Mouse (Mus musculus): Measurements from ENCODE around the gene Nudcd3. TPM values are rescaled to one million over a fixed set of nuclear protein-coding genes. Genes with fewer than 3 reads are reported as not detected.
A peak's percentile ranks its signal among the peaks of the same experiment; 100 is the strongest.

Gene Nudcd3
- polyA plus RNA-seq, 1 experiment from 2014 or later, result 30.4 TPM

DNA sequence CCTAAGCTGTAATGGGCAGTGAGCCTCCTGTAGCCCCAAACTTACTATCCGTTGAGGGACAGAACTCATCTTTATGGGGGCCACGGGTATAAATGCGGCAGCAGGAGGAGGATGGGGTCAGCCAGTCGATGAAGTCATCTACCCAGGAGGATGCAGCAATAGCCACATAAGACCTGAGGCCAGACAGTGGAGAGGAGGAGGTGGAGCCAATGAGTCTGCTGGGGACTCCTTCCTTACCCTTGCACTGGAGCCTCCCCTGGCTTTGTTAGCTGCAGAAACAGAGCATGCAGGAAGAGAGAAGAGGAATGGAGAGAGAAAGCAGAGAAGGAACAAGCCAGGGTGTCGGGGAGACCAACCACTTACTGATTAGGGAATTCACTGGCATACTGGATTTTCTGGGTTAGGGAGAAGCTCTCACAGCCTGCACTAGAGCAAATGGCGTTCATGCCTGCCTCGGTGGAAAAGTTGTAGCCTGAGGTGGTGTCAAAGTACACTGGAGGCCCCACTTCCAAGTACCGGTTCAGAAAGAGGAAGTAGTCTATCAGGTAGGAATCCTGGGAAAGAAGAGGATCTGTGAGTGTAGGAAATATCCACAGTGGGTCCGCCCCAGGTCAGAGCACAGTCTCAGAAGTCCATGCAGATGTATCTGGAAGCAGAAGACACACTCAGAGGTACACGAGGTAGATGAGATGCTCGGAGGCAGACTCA, 18.1 kb upstream of the Nudcd3 start:
- Histone ChIP-seq H3K9ac (ENCODE audit: low read length) (no peak overlapping the region), H3K9me3 (ENCODE audit: control insufficient read depth, low read length) (no peaks in the 10 kb centered on the region), H3K4me2 (ENCODE audit: low read length) (no peak overlapping the region), H3K27ac (replicated peaks in 1 of 2; ENCODE audit: control insufficient read depth in 1 of 2, insufficient read depth in 1 of 2, low read depth in 2 of 2, low read length in 2 of 2) (no peak overlapping the region), H3K4me1 (ENCODE audit: control insufficient read depth in 2 of 2, insufficient read depth in 2 of 2, low read length in 2 of 2) (0 out of 4 replicates have a peak, but pooled peaks cover 0 to 3% of the 10 kb centered on the region in 2 experiments), H3K36me3 (ENCODE audit: control insufficient read depth, insufficient read depth, low read length) (no peaks in the 10 kb centered on the region), H3K27me3 (ENCODE audit: control insufficient read depth, insufficient read depth, low read length) (peaks cover 9% of the 10 kb centered on the region), H3K4me3 (ENCODE audit: control insufficient read depth in 1 of 2, insufficient read depth in 1 of 2, low read depth in 1 of 2, low read length in 2 of 2) (no peak overlapping the region)
- ATAC-seq (ENCODE audit: insufficient number of reproducible peaks, insufficient read depth, low FRiP score, low read depth), result no peak
- 70% methylated on average over 11 of the region's 11 CpGs for WGBS

DNA sequence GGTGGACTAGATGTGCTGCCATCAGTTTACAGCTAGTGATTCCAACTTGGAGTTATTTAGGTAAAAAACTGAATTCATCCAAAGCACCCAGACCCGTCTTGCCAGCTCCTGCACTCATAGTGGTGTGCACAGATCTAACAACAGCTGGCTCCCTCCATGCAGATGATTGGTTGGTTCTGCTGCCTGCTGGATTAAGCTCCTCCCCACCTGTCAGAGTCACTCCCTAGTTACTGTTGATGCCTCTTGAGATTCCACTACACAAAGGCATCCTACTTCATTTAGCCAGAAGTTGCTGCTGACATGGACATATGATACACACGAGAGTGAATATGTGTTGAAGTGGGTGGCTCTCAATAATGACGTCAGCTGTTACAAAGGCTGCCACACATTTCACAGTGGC, 16.6 kb upstream of the Nudcd3 start:
- H3K4me3 ChIP-seq (ENCODE audit: control insufficient read depth in 1 of 2, insufficient read depth in 1 of 2, low read depth in 1 of 2, low read length in 2 of 2), result no peak overlapping the region
- H3K9ac ChIP-seq (ENCODE audit: low read length), result no peak overlapping the region
- H3K36me3 ChIP-seq (ENCODE audit: control insufficient read depth, insufficient read depth, low read length), result no peaks in the 10 kb centered on the region
- H3K4me2 ChIP-seq (ENCODE audit: low read length), result no peak overlapping the region
- no peak overlapping the region for H3K27ac ChIP-seq (replicated peaks in 1 of 2; ENCODE audit: control insufficient read depth in 1 of 2, insufficient read depth in 1 of 2, low read depth in 2 of 2, low read length in 2 of 2)
- 33% methylated on average over 3 of the region's 3 CpGs for WGBS
- ATAC-seq (ENCODE audit: insufficient number of reproducible peaks, insufficient read depth, low FRiP score, low read depth), result no peak
- H3K4me1 ChIP-seq (ENCODE audit: control insufficient read depth in 2 of 2, insufficient read depth in 2 of 2, low read length in 2 of 2), result 0 out of 4 replicates have a peak, but pooled peaks cover 0 to 3% of the 10 kb centered on the region in 2 experiments
- H3K27me3 ChIP-seq (ENCODE audit: control insufficient read depth, insufficient read depth, low read length), result peaks cover 4% of the 10 kb centered on the region; the same call in 1 of the 2 replicates
- H3K9me3 ChIP-seq (ENCODE audit: control insufficient read depth, low read length), result no peaks in the 10 kb centered on the region

DNA sequence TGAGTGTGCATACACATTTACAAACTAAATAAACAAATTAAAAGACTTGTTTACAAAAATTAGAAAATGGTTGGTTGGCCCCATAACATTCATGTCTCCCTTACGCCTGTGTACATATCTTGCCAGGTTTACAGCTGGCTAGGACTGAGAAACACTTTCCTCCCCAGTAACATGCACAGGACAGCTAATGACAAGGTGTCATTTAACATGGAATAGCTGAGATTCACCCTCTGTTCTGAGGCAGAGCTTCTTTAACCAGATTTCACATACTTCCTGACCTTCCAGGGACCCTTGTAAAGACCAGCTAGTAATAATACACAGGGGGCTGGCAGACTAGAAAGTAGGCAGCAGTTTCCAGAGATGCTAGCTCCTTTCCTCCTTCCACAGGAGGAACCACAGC, 7.9 kb upstream of the Nudcd3 start:
- Histone ChIP-seq H3K4me2 (ENCODE audit: low read length) (no peak overlapping the region), H3K36me3 (ENCODE audit: control insufficient read depth, insufficient read depth, low read length) (no peaks in the 10 kb centered on the region), H3K4me1 (ENCODE audit: control insufficient read depth in 2 of 2, insufficient read depth in 2 of 2, low read length in 2 of 2) (no peaks in the 10 kb centered on the region), H3K9me3 (ENCODE audit: control insufficient read depth, low read length) (0 out of 2 replicates have a peak, but pooled peaks cover 4% of the 10 kb centered on the region), H3K27ac (replicated peaks in 1 of 2; ENCODE audit: control insufficient read depth in 1 of 2, insufficient read depth in 1 of 2, low read depth in 2 of 2, low read length in 2 of 2) (no peak overlapping the region), H3K4me3 (ENCODE audit: control insufficient read depth in 1 of 2, insufficient read depth in 1 of 2, low read depth in 1 of 2, low read length in 2 of 2) (no peak overlapping the region), H3K27me3 (ENCODE audit: control insufficient read depth, insufficient read depth, low read length) (no peaks in the 10 kb centered on the region), H3K9ac (ENCODE audit: low read length) (no peak overlapping the region)
- no peak for ATAC-seq (ENCODE audit: insufficient number of reproducible peaks, insufficient read depth, low FRiP score, low read depth)
- 84% methylated on average over 1 of the region's 1 CpGs for WGBS

DNA sequence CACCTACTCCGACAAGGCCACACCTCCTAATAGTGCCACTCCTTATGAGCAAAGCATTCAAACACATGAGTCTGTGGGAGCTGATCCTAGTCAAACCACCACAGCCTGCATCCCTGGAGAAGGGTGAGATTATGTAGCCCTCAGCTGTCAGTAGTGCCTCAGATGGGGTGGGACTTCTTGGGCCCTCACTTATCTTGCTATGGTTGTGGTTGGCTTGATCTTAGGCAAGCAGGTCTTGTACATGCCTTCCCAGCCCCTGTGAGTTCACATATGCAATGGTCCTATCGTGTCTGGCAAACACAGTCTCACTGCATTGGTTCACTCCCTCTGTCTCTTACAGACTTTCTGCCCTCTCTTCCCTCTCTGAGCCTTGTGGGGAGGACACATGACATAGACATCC, 6.9 kb upstream of the Nudcd3 start:
- no peak overlapping the region for H3K4me3 ChIP-seq (ENCODE audit: control insufficient read depth in 1 of 2, insufficient read depth in 1 of 2, low read depth in 1 of 2, low read length in 2 of 2)
- no peaks in the 10 kb centered on the region for H3K4me1 ChIP-seq (ENCODE audit: control insufficient read depth in 2 of 2, insufficient read depth in 2 of 2, low read length in 2 of 2)
- H3K27me3 ChIP-seq (ENCODE audit: control insufficient read depth, insufficient read depth, low read length), result no peaks in the 10 kb centered on the region
- no peak for ATAC-seq (ENCODE audit: insufficient number of reproducible peaks, insufficient read depth, low FRiP score, low read depth)
- no peaks in the 10 kb centered on the region for H3K36me3 ChIP-seq (ENCODE audit: control insufficient read depth, insufficient read depth, low read length)
- H3K9ac ChIP-seq (ENCODE audit: low read length), result no peak overlapping the region
- H3K4me2 ChIP-seq (ENCODE audit: low read length), result no peak overlapping the region
- WGBS, result 77% methylated on average over 2 of the region's 2 CpGs
- H3K27ac ChIP-seq (replicated peaks in 1 of 2; ENCODE audit: control insufficient read depth in 1 of 2, insufficient read depth in 1 of 2, low read depth in 2 of 2, low read length in 2 of 2), result no peak overlapping the region
- H3K9me3 ChIP-seq (ENCODE audit: control insufficient read depth, low read length), result 0 out of 2 replicates have a peak, but pooled peaks cover 4% of the 10 kb centered on the region

DNA sequence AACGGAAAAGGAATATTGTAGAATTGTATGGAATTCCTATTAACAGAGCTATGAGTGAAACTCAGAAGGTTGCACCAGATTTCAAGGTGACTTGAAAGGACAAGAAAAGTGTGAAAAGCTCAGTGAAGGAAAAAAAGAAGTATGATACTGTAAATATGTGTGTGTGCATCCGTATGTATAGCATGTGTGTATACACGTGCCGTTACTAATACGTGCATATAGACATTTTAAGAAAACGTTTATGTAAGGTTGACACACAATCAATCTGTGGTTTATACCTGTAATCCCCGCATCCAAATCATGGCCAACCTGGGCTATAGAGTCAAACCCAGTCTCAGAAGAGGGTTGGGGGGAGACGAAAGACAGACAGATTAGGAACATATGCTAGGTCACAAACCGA, 355 bp upstream of the Nudcd3 start:
- peak overlapping the region; percentile 88 for H3K9ac ChIP-seq (ENCODE audit: low read length)
- peaks cover 2 to 21% of the 10 kb centered on the region in 2 experiments for H3K4me1 ChIP-seq (ENCODE audit: control insufficient read depth in 2 of 2, insufficient read depth in 2 of 2, low read length in 2 of 2)
- H3K27ac ChIP-seq (replicated peaks in 1 of 2; ENCODE audit: control insufficient read depth in 1 of 2, insufficient read depth in 1 of 2, low read depth in 2 of 2, low read length in 2 of 2), result peak overlapping the region; percentile 95 to 97; a peak in 3 of 4 replicates
- peak overlapping the region; percentile 83 to 86 for H3K4me3 ChIP-seq (ENCODE audit: control insufficient read depth in 1 of 2, insufficient read depth in 1 of 2, low read depth in 1 of 2, low read length in 2 of 2)
- H3K9me3 ChIP-seq (ENCODE audit: control insufficient read depth, low read length), result no peaks in the 10 kb centered on the region
- H3K27me3 ChIP-seq (ENCODE audit: control insufficient read depth, insufficient read depth, low read length), result no peaks in the 10 kb centered on the region
- H3K4me2 ChIP-seq (ENCODE audit: low read length), result peak overlapping the region; percentile 76
- WGBS, result 27% methylated on average over 9 of the region's 9 CpGs
- ATAC-seq (ENCODE audit: insufficient number of reproducible peaks, insufficient read depth, low FRiP score, low read depth), result no peak
- H3K36me3 ChIP-seq (ENCODE audit: control insufficient read depth, insufficient read depth, low read length), result no peaks in the 10 kb centered on the region

DNA sequence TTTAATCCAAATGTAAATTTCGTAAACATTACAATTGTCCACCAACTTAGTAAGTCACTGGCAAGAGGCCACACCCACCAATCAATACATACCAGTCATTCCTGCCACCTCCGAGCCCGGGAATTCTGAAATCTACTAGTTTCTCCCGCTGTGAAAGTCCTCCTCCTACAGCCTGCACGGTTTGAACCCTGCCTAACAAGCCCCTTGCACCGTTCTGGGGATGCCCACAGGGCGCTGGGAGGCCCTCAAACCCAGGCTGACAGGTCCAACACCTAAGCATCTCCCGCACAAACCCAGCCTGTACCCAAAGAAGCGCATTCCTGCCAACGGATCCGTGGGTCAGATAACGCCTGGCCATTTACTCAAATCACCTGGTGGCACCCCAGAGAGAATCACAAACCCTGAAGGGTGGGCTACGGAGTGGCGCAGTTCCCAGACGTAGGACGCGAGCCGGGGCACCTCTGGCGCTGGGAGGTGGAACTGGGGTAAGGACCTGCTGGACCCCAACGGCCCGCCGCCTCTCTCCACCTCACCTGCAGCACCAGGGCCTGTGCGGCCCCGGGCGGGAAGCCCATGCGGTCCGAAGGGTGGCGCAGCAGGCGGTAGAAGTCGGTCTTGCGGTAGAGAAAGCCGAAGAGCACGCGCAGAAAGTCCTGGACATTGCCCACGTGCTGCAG, 667 bp downstream of the Nudcd3 start, which contains the start of gene A730071L15Rik:
TSS of gene A730071L15Rik (plus strand) at position 620 of the 677 bp plus-strand sequence.
- under 1% methylated on average over 23 of the region's 35 CpGs for WGBS

DNA sequence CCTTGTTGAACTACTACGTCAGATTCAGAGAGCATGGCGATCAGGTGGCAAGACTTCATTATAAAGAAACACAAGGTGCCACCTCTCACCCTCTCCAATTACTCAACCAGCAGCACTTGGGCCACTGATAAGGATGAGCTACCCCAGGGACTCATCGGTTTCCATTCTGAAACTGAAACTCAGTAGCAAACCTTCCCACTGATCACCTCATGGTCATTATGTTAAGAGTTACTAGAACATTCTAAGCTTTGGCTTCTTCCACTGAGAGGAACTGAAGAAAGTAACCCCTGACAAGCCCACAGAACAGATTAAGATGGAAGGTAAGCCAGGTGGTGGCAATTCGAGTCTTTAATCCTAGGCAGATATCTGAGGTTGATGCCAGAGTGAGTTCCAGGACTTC, 1.8 kb downstream of the Nudcd3 start:
- H3K36me3 ChIP-seq (ENCODE audit: control insufficient read depth, insufficient read depth, low read length), result no peaks in the 10 kb centered on the region
- 74% methylated on average over 4 of the region's 4 CpGs for WGBS
- H3K9ac ChIP-seq (ENCODE audit: low read length), result no peak overlapping the region; the same call in 1 of the 2 replicates
- peaks cover 2 to 21% of the 10 kb centered on the region in 2 experiments for H3K4me1 ChIP-seq (ENCODE audit: control insufficient read depth in 2 of 2, insufficient read depth in 2 of 2, low read length in 2 of 2)
- ATAC-seq (ENCODE audit: insufficient number of reproducible peaks, insufficient read depth, low FRiP score, low read depth), result no peak
- H3K4me3 ChIP-seq (ENCODE audit: control insufficient read depth in 1 of 2, insufficient read depth in 1 of 2, low read depth in 1 of 2, low read length in 2 of 2), result peak overlapping the region in 1 of 2 experiments; percentile 83; a peak in 1 of 4 replicates
- no peaks in the 10 kb centered on the region for H3K9me3 ChIP-seq (ENCODE audit: control insufficient read depth, low read length)
- no peak overlapping the region for H3K27ac ChIP-seq (replicated peaks in 1 of 2; ENCODE audit: control insufficient read depth in 1 of 2, insufficient read depth in 1 of 2, low read depth in 2 of 2, low read length in 2 of 2)
- no peaks in the 10 kb centered on the region for H3K27me3 ChIP-seq (ENCODE audit: control insufficient read depth, insufficient read depth, low read length)
- H3K4me2 ChIP-seq (ENCODE audit: low read length), result peak overlapping the region; percentile 76

More for the DNA sequence above, 667 bp downstream of the Nudcd3 start, which contains the start of gene A730071L15Rik:
- peak within 1 kb of the TSS; percentile 88 for H3K9ac ChIP-seq (ENCODE audit: low read length)
- ATAC-seq (ENCODE audit: insufficient number of reproducible peaks, insufficient read depth, low FRiP score, low read depth), result peak; percentile 63
- H3K27ac ChIP-seq (replicated peaks in 1 of 2; ENCODE audit: control insufficient read depth in 1 of 2, insufficient read depth in 1 of 2, low read depth in 2 of 2, low read length in 2 of 2), result peak within 1 kb of the TSS; percentile 95 to 97
- H3K4me3 ChIP-seq (ENCODE audit: control insufficient read depth in 1 of 2, insufficient read depth in 1 of 2, low read depth in 1 of 2, low read length in 2 of 2), result peak within 1 kb of the TSS; percentile 83 to 86
- peaks cover 2 to 21% of the 10 kb centered on the region in 2 experiments for H3K4me1 ChIP-seq (ENCODE audit: control insufficient read depth in 2 of 2, insufficient read depth in 2 of 2, low read length in 2 of 2)
- H3K9me3 ChIP-seq (ENCODE audit: control insufficient read depth, low read length), result no peaks in the 10 kb centered on the region
- H3K36me3 ChIP-seq (ENCODE audit: control insufficient read depth, insufficient read depth, low read length), result no peaks in the 10 kb centered on the region
- H3K27me3 ChIP-seq (ENCODE audit: control insufficient read depth, insufficient read depth, low read length), result no peaks in the 10 kb centered on the region
- peak within 1 kb of the TSS; percentile 76 for H3K4me2 ChIP-seq (ENCODE audit: low read length)

All from heart, embryonic 14.5 days (tissue).